In genomic region chr5:137377176-137377575, GRCm38 (mm10) we compare ENCODE assay signal across 7 mouse cellular contexts. TPM values are rescaled to one million over a fixed set of nuclear protein-coding genes. Genes with fewer than 3 reads are reported as not detected.
DNase-seq lines count a peak whose midpoint lies in the region; ATAC-seq lines count a peak whose summit lies in the region.

No protein-coding gene starts in this region.

- no peak overlapping the region for H3K4me2 ChIP-seq in neural tube, embryonic 15.5 days
- H3K4me2 ChIP-seq in heart, embryonic 14.5 days (ENCODE audit: low read length): peak overlapping the region; percentile 44

- no peaks in the 10 kb centered on the region for H3K27me3 ChIP-seq in neural tube, embryonic 15.5 days (replicated peaks)
- no peaks in the 10 kb centered on the region for H3K27me3 ChIP-seq in heart, embryonic 14.5 days (ENCODE audit: control insufficient read depth, insufficient read depth, low read length)

- peaks cover 12% of the 10 kb centered on the region; the same call in 1 of the 2 replicates for H3K4me1 ChIP-seq in neural tube, embryonic 15.5 days
- peaks cover 9 to 16% of the 10 kb centered on the region in 2 experiments for H3K4me1 ChIP-seq in heart, embryonic 14.5 days (ENCODE audit: control insufficient read depth in 2 of 2, insufficient read depth in 2 of 2, low read length in 2 of 2)

- no peak for ATAC-seq in neural tube, embryonic 15.5 days (ENCODE audit: low FRiP score)
- ATAC-seq in heart, embryonic 14.5 days (ENCODE audit: insufficient number of reproducible peaks, insufficient read depth, low FRiP score, low read depth): no peak

- DNase-seq in neural tube, embryonic 10.5 days (ENCODE audit: extremely low spot score, low spot score): peak; percentile 38
- peak; percentile 48 to 70 for DNase-seq in kidney, postnatal 25 days
- no peak for DNase-seq in testis, postnatal 10 days (ENCODE audit: low spot score)
- no peak for DNase-seq in urinary bladder, postnatal 25 days (ENCODE audit: low spot score)
- no peak for DNase-seq in thymus, postnatal 36 days

- H3K27ac ChIP-seq in neural tube, embryonic 15.5 days (replicated peaks): no peak overlapping the region
- H3K27ac ChIP-seq in heart, embryonic 14.5 days (replicated peaks in 1 of 2; ENCODE audit: control insufficient read depth in 1 of 2, insufficient read depth in 1 of 2, low read depth in 2 of 2, low read length in 2 of 2): no peak overlapping the region; a peak in 1 of 4 replicates

- H3K36me3 ChIP-seq in neural tube, embryonic 15.5 days: no peaks in the 10 kb centered on the region; the same call in none of the 2 replicates
- H3K36me3 ChIP-seq in heart, embryonic 14.5 days (ENCODE audit: control insufficient read depth, insufficient read depth, low read length): peaks cover 33% of the 10 kb centered on the region

- H3K4me3 ChIP-seq in neural tube, embryonic 15.5 days (replicated peaks): no peak overlapping the region
- H3K4me3 ChIP-seq in heart, embryonic 14.5 days (ENCODE audit: control insufficient read depth in 1 of 2, insufficient read depth in 1 of 2, low read depth in 1 of 2, low read length in 2 of 2): no peak overlapping the region

- no peak overlapping the region for H3K9ac ChIP-seq in neural tube, embryonic 15.5 days (replicated peaks)
- H3K9ac ChIP-seq in heart, embryonic 14.5 days (ENCODE audit: low read length): peak overlapping the region; percentile 44; the same call in 1 of the 2 replicates

- no peaks in the 10 kb centered on the region for H3K9me3 ChIP-seq in neural tube, embryonic 15.5 days (replicated peaks)
- no peaks in the 10 kb centered on the region for H3K9me3 ChIP-seq in heart, embryonic 14.5 days (ENCODE audit: control insufficient read depth, low read length)

- WGBS in neural tube, embryonic 15.5 days: 22% methylated on average over 10 of the region's 11 CpGs
- WGBS in heart, embryonic 14.5 days: 31% methylated on average over 10 of the region's 11 CpGs

RNA-seq across cellular contexts. Expression of gene Ephb4, which starts 27.3 kb away (rescaled TPM):
- polyA plus RNA-seq in neural tube, embryonic 15.5 days (2015; fragmentation: Nextera tagmentation; extraction: Ambion mirVana): 6.9 and 11.5 TPM in 2 replicates
- 38.2 and 40.5 TPM in 2 replicates for polyA plus RNA-seq in heart, embryonic 14.5 days (2014; fragmentation: Nextera tagmentation; extraction: Ambion mirVana)

RNA-seq across cellular contexts. Expression of gene Slc12a9, which starts 43.8 kb away (rescaled TPM):
- polyA plus RNA-seq in neural tube, embryonic 15.5 days (2015; fragmentation: Nextera tagmentation; extraction: Ambion mirVana): 26.5 and 26.8 TPM in 2 replicates
- 5.3 and 5.7 TPM in 2 replicates for polyA plus RNA-seq in heart, embryonic 14.5 days (2014; fragmentation: Nextera tagmentation; extraction: Ambion mirVana)

Comparison
In these comparisons a context has a peak if more than half of its experiments do, and no peak if none do; other contexts are left out.
1. DNase-seq: peak in neural tube, embryonic 10.5 days (single experiment) and kidney, postnatal 25 days (2 of 2); none in testis, postnatal 10 days (single experiment), urinary bladder, postnatal 25 days (single experiment) and thymus, postnatal 36 days (0 of 2).